Mouse (Mus musculus) heart, embryonic 14.5 days (tissue): ENCODE results near the gene Nipsnap1. TPM values are rescaled to one million over a fixed set of nuclear protein-coding genes. Genes with fewer than 3 reads are reported as not detected.

Source experiments
- ATAC-seq: fragments of 200-750 bp; cut with Nextera tagmentation; 2 replicates; pipeline ENCODE4 v1.8.0; 2017; ENCODE audit warnings: low read depth, moderate TSS enrichment; ENCODE audit not compliant: insufficient number of reproducible peaks, insufficient read depth, low FRiP score
- H3K27ac ChIP-seq, 2 experiments: fragments of 200-500 bp in 1 of 2; fragments of 300-500 bp in 1 of 2; sonication (generic) in 1 of 2; replicated peaks in 1 of 2; 2 replicates each; pipeline ENCODE4 v1.5.1; 2012 to 2014; ENCODE audit warnings: low read depth in 2 of 2, low read length in 2 of 2, control low read depth in 1 of 2, mild to moderate bottlenecking in 1 of 2, mixed read lengths in 1 of 2; ENCODE audit not compliant: control insufficient read depth in 1 of 2, insufficient read depth in 1 of 2
- H3K27me3 ChIP-seq: fragments of 300-500 bp; sonication (generic); 2 replicates; pipeline ENCODE4 v1.6.1; 2014; ENCODE audit warnings: mild to moderate bottlenecking, low read length, control low read depth; ENCODE audit not compliant: control insufficient read depth, insufficient read depth
- H3K36me3 ChIP-seq: fragments of 300-500 bp; sonication (generic); 2 replicates; pipeline ENCODE4 v1.6.1; 2014; ENCODE audit warnings: mild to moderate bottlenecking, control low read depth, low read length, mixed read lengths; ENCODE audit not compliant: control insufficient read depth, insufficient read depth
- H3K4me1 ChIP-seq, 2 experiments: fragments of 200-500 bp in 1 of 2; fragments of 300-500 bp in 1 of 2; sonication (generic) in 1 of 2; 2 replicates each; pipeline ENCODE4 v1.6.1; 2012 to 2014; ENCODE audit warnings: low read length in 2 of 2, control low read depth in 1 of 2, mixed read lengths in 1 of 2; ENCODE audit not compliant: control insufficient read depth in 2 of 2, insufficient read depth in 2 of 2
- H3K4me2 ChIP-seq: fragments of 300-500 bp; sonication (generic); 2 replicates; pipeline ENCODE4 v1.6.1; 2014; ENCODE audit warnings: mild to moderate bottlenecking, low read length
- H3K4me3 ChIP-seq, 2 experiments: fragments of 200-500 bp in 1 of 2; fragments of 300-500 bp in 1 of 2; sonication (generic) in 1 of 2; 2 replicates each; pipeline ENCODE4 v1.5.1; 2012 to 2014; ENCODE audit warnings: low read length in 2 of 2, mild to moderate bottlenecking in 2 of 2, control low read depth in 1 of 2, low read depth in 1 of 2, moderate library complexity in 1 of 2; ENCODE audit not compliant: control insufficient read depth in 1 of 2, insufficient read depth in 1 of 2
- H3K9ac ChIP-seq: fragments of 300-500 bp; sonication (generic); 2 replicates; pipeline ENCODE4 v1.6.1; 2014; ENCODE audit warnings: mild to moderate bottlenecking, low read length
- H3K9me3 ChIP-seq: fragments of 300-500 bp; sonication (generic); 2 replicates; pipeline ENCODE4 v1.6.1; 2016; ENCODE audit warnings: low read length, control low read depth; ENCODE audit not compliant: control insufficient read depth
- WGBS: fragments of 180-500 bp; shearing (Covaris S2); extraction: QIAGEN DNeasy Blood & Tissue Kit; methylation state at CpG from one replicate; pipeline ENCODE4 v1.1.7; 2014; 5-methylcytosine and 5-hydroxymethylcytosine counted together
- polyA plus RNA-seq: library from polyadenylated mRNA; unstranded; fragments of >200 nt; fragmentation: Nextera tagmentation; extraction: Ambion mirVana; gene quantifications from 2 replicates; pipeline ENCODE4 v1.2.1, GENCODE M21; 2014

Nipsnap1 gene
- polyA plus RNA-seq, 1 experiment from 2014 or later: 30.1 TPM

GRCm38 (mm10) chr11:4853021-4853420 lies 20.7 kb upstream of the Nipsnap1 start:
- H3K4me2 ChIP-seq: no peak overlapping the region
- H3K36me3 ChIP-seq: no peaks in the 10 kb centered on the region
- H3K27ac ChIP-seq: no peak overlapping the region
- no peaks in the 10 kb centered on the region for H3K9me3 ChIP-seq
- H3K27me3 ChIP-seq: no peaks in the 10 kb centered on the region
- no peak overlapping the region for H3K4me3 ChIP-seq
- no peak for ATAC-seq
- peaks cover 0 to 2% of the 10 kb centered on the region in 2 experiments; a peak in 1 of 4 replicates for H3K4me1 ChIP-seq
- no peak overlapping the region for H3K9ac ChIP-seq

- H3K36me3 ChIP-seq: no peaks in the 10 kb centered on the region
- no peak overlapping the region for H3K4me3 ChIP-seq
- no peaks in the 10 kb centered on the region for H3K27me3 ChIP-seq
- no peak overlapping the region for H3K27ac ChIP-seq
- 89% methylated on average over 5 of the region's 5 CpGs for WGBS
- no peak overlapping the region for H3K9ac ChIP-seq
- H3K9me3 ChIP-seq: no peaks in the 10 kb centered on the region
- ATAC-seq: no peak
- no peaks in the 10 kb centered on the region for H3K4me1 ChIP-seq
- no peak overlapping the region for H3K4me2 ChIP-seq
Observed at GRCm38 (mm10) chr11:4854181-4854580, 19.6 kb upstream of the Nipsnap1 start.

GRCm38 (mm10) chr11:4858416-4858815 lies 15.3 kb upstream of the Nipsnap1 start:
- H3K9ac ChIP-seq: no peak overlapping the region
- 31% methylated on average over 2 of the region's 2 CpGs for WGBS
- H3K27ac ChIP-seq: no peak overlapping the region
- H3K4me3 ChIP-seq: no peak overlapping the region
- no peaks in the 10 kb centered on the region for H3K27me3 ChIP-seq
- no peaks in the 10 kb centered on the region for H3K36me3 ChIP-seq
- no peaks in the 10 kb centered on the region for H3K9me3 ChIP-seq
- H3K4me1 ChIP-seq: no peaks in the 10 kb centered on the region
- no peak for ATAC-seq
- no peak overlapping the region for H3K4me2 ChIP-seq

- no peak overlapping the region for H3K4me3 ChIP-seq
- H3K4me1 ChIP-seq: no peaks in the 10 kb centered on the region
- 36% methylated on average over 1 of the region's 1 CpGs for WGBS
- no peaks in the 10 kb centered on the region for H3K36me3 ChIP-seq
- no peak for ATAC-seq
- H3K27ac ChIP-seq: no peak overlapping the region
- H3K27me3 ChIP-seq: no peaks in the 10 kb centered on the region
- no peak overlapping the region for H3K9ac ChIP-seq
- H3K9me3 ChIP-seq: no peaks in the 10 kb centered on the region
- no peak overlapping the region for H3K4me2 ChIP-seq
Observed at GRCm38 (mm10) chr11:4860986-4861385, 12.8 kb upstream of the Nipsnap1 start.

GRCm38 (mm10) chr11:4861816-4862604 lies 11.7 kb upstream of the Nipsnap1 start:
- Histone ChIP-seq H3K9ac (no peak overlapping the region), H3K4me2 (no peak overlapping the region), H3K9me3 (no peaks in the 10 kb centered on the region), H3K36me3 (no peaks in the 10 kb centered on the region), H3K27me3 (no peaks in the 10 kb centered on the region), H3K4me1 (no peaks in the 10 kb centered on the region), H3K4me3 (no peak overlapping the region), H3K27ac (no peak overlapping the region)
- ATAC-seq: no peak
- WGBS: 55% methylated on average over 11 of the region's 11 CpGs

- H3K4me1 ChIP-seq: no peaks in the 10 kb centered on the region
- no peak overlapping the region for H3K4me3 ChIP-seq
- no peak overlapping the region for H3K4me2 ChIP-seq
- no peak overlapping the region for H3K9ac ChIP-seq
- H3K27me3 ChIP-seq: no peaks in the 10 kb centered on the region
- no peak for ATAC-seq
- no peaks in the 10 kb centered on the region for H3K9me3 ChIP-seq
- H3K27ac ChIP-seq: no peak overlapping the region
- 95% methylated on average over 1 of the region's 1 CpGs for WGBS
- no peaks in the 10 kb centered on the region for H3K36me3 ChIP-seq
Observed at GRCm38 (mm10) chr11:4862730-4863129, 11.0 kb upstream of the Nipsnap1 start.

GRCm38 (mm10) chr11:4865645-4866251 lies 8.0 kb upstream of the Nipsnap1 start:
- no peak overlapping the region for H3K9ac ChIP-seq
- H3K4me1 ChIP-seq: no peaks in the 10 kb centered on the region
- H3K27ac ChIP-seq: no peak overlapping the region
- no peaks in the 10 kb centered on the region for H3K9me3 ChIP-seq
- H3K4me2 ChIP-seq: no peak overlapping the region
- ATAC-seq: no peak
- no peaks in the 10 kb centered on the region for H3K27me3 ChIP-seq
- H3K4me3 ChIP-seq: no peak overlapping the region
- no peaks in the 10 kb centered on the region for H3K36me3 ChIP-seq
- WGBS: 27% methylated on average over 10 of the region's 10 CpGs
